Mouse (Mus musculus) liver, embryonic 14.5 days (tissue): ENCODE data around the gene Cck. TPM values are rescaled to one million over a fixed set of nuclear protein-coding genes. Genes with fewer than 3 reads are reported as not detected.
"Not testable (repeated sequence)": the region's sequence is repeated elsewhere in the genome, so short reads cannot be mapped to it uniquely, and the experiment has no call there.

ENCODE experiments used
- ATAC-seq: fragments of 200-750 bp; cut with Nextera tagmentation; 2 replicates; pipeline ENCODE4 v1.8.0; 2017; ENCODE audit warnings: moderate number of reproducible peaks, mild to moderate bottlenecking, moderate library complexity; ENCODE audit not compliant: insufficient read depth
- DNase-seq, 3 experiments: peaks; one replicate each; pipeline ENCODE4 v3.0.0-alpha.2; 2012 to 2013; ENCODE audit warnings: low read depth in 3 of 3, low spot score in 3 of 3
- H3K27ac ChIP-seq: fragments of 300-500 bp; sonication (generic); 2 replicates; pipeline ENCODE4 v1.5.1; 2014; ENCODE audit warnings: moderate library complexity, mild to moderate bottlenecking, control low read depth, inconsistent platforms
- H3K27me3 ChIP-seq: fragments of 300-500 bp; sonication (generic); 2 replicates; pipeline ENCODE4 v1.6.1; 2014; ENCODE audit warnings: mild to moderate bottlenecking, low read length, moderate library complexity; ENCODE audit not compliant: control insufficient read depth, insufficient read depth
- H3K36me3 ChIP-seq: fragments of 300-500 bp; sonication (generic); replicated peaks from 2 replicates; pipeline ENCODE4 v1.6.1; 2014; ENCODE audit warnings: low read depth; ENCODE audit not compliant: control insufficient read depth, insufficient read depth
- H3K4me1 ChIP-seq, 2 experiments: fragments of 200-500 bp in 1 of 2; fragments of 300-500 bp in 1 of 2; sonication (generic) in 1 of 2; replicated peaks; 2 replicates each; pipeline ENCODE4 v1.6.1; 2012 to 2014; ENCODE audit warnings: antibody characterized with exemption in 1 of 2, inconsistent platforms in 1 of 2, low read length in 1 of 2; ENCODE audit not compliant: control insufficient read depth in 2 of 2, insufficient read depth in 2 of 2
- H3K4me2 ChIP-seq: fragments of 300-500 bp; sonication (generic); 2 replicates; pipeline ENCODE4 v1.6.1; 2014; ENCODE audit warnings: low read depth, mild to moderate bottlenecking, control low read depth, moderate library complexity
- H3K4me3 ChIP-seq, 2 experiments: fragments of 200-500 bp in 1 of 2; fragments of 300-500 bp in 1 of 2; sonication (generic) in 1 of 2; 2 replicates each; pipeline ENCODE4 v1.5.1; 2012 to 2014; ENCODE audit warnings: low read depth in 2 of 2, low read length in 2 of 2, mild to moderate bottlenecking in 2 of 2, control low read depth in 1 of 2, inconsistent platforms in 1 of 2, moderate library complexity in 1 of 2; ENCODE audit not compliant: insufficient read depth in 1 of 2
- H3K9ac ChIP-seq: fragments of 300-500 bp; sonication (generic); replicated peaks from 2 replicates; pipeline ENCODE4 v1.6.1; 2014; ENCODE audit warnings: mild to moderate bottlenecking, control low read depth, moderate library complexity
- H3K9me3 ChIP-seq: fragments of 300-500 bp; sonication (generic); 2 replicates; pipeline ENCODE4 v1.6.1; 2016; ENCODE audit warnings: low read length, mixed read lengths; ENCODE audit not compliant: control insufficient read depth
- CTCF ChIP-seq: IDR thresholded peaks from 2 replicates; pipeline ENCODE4 v1.5.1; 2016; ENCODE audit warnings: antibody characterized with exemption, low read depth, control low read depth
- EP300 ChIP-seq: IDR thresholded peaks from 2 replicates; pipeline ENCODE4 v1.6.1; 2016; ENCODE audit warnings: antibody characterized with exemption, low read depth
- WGBS: fragments of 180-500 bp; shearing (Covaris S2); extraction: QIAGEN DNeasy Blood & Tissue Kit; methylation state at CpG from one replicate; pipeline ENCODE4 v1.1.7; 2014; ENCODE audit not compliant: insufficient replicate concordance; 5-methylcytosine and 5-hydroxymethylcytosine counted together
- polyA plus RNA-seq, 2 experiments: library from polyadenylated mRNA; depleted of rRNA in 1 of 2; stranded (reverse) in 1 of 2; unstranded in 1 of 2; fragments of >200 nt; fragmentation: Nextera tagmentation in 1 of 2; extraction: Ambion mirVana in 1 of 2; gene quantifications; 2 replicates each; pipeline versions ENCODE4 v1.2.1 to v1.2.3; 2012 to 2014

Gene Cck
- polyA plus RNA-seq, 2 experiments: 0.12 TPM; not detected in 1

DNA sequence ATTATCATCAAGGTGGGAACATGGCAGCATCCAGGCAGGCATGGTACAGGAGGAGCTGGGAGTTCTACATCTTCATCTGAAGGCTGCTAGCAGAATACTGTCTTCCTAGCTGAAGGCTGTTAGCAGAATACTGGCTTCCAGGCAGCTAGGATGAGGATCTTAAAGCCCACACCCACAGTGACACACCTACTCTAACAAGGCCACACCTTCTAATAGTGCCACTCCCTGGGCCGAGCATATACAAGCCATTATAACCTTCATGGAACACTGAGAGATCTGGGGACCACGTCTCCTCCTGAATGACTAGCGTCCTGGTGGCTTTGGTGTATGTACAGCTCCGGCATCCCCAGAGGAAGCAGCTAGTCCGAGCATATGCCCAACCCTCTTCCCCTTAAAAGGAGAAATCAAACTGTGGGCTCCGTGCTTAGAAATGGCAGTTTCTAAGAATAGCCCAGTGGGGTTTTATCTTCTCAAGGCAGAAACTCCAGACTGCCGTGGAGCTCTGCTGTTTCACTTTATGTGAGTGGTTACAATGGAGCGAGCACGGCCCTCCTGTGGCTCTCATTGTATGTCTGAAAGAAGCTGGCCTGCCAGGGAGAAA is 43.1 kb downstream of the Cck start:
- Histone ChIP-seq H3K9ac (peak overlapping the region; percentile 27), H3K4me1 (peaks cover 10 to 28% of the 10 kb centered on the region in 2 experiments), H3K27ac (peak overlapping the region; percentile 77), H3K4me2 (peak overlapping the region; percentile 60), H3K4me3 (peak overlapping the region; percentile 18 to 32; a peak in 3 of 4 replicates)
- DNase-seq (peak in 2 of 3 experiments; percentile 30 to 51), ATAC-seq (peak; percentile 88)
- not testable (repeated sequence) for H3K9me3 ChIP-seq, H3K27me3 ChIP-seq, H3K36me3 ChIP-seq
- 12% methylated on average over 9 of the region's 9 CpGs for WGBS
- peak; percentile 42 for TF ChIP-seq EP300

DNA sequence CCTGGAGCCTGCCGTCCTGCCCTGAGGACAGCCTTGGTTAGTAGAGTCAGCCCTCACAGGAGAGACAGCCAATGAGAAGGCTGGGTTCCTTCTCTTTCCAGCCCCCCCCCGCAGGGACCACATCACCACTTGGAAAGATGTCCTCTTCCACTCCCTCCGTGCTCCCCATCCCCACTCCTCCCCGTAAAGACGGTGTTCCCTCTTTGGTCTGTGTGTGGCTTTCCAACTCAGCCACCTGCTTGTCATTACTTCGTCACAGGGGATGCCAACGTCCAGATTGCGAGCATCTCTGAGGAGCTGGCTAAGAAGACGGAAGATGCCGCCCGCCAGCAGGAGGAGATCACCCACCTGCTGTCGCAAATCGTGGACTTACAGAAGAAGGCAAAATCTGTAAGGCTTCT is 49.1 kb downstream of the Cck start:
- Histone ChIP-seq H3K9ac (no peak overlapping the region), H3K36me3 (no peaks in the 10 kb centered on the region; the same call in 1 of the 2 replicates), H3K4me3 (no peak overlapping the region), H3K4me2 (no peak overlapping the region), H3K9me3 (no peaks in the 10 kb centered on the region), H3K27ac (no peak overlapping the region), H3K4me1 (peaks cover 0 to 5% of the 10 kb centered on the region in 2 experiments; a peak in 3 of 4 replicates), H3K27me3 (no peaks in the 10 kb centered on the region)
- no peak for DNase-seq
- no peak for ATAC-seq
- 89% methylated on average over 13 of the region's 13 CpGs for WGBS
- TF ChIP-seq CTCF (0 out of 2 replicates have a peak, but pooled peaks have one; percentile 3), EP300 (no peak)

DNA sequence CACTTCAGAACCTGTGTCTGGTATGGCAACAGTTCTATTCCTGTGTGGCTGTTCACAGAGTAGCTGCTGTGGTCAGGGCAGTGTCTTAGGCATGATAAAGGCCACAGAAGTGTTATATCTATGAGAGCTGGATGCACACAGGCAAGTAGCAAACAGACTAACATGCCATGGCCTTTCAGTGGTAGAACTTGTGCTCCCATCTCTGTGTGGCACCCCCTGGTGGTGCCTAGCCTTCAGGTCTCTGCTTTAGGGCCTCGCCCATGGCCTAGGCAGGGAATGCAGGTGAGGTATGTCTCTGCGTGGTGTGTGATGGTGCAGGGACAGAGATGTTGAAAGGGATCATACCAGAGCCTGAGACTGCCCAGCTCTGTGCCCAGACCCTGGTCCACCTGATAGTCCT is 50.1 kb downstream of the Cck start:
- Histone ChIP-seq H3K27ac (no peak overlapping the region), H3K4me2 (no peak overlapping the region), H3K9me3 (no peaks in the 10 kb centered on the region), H3K36me3 (no peaks in the 10 kb centered on the region; the same call in 1 of the 2 replicates), H3K4me1 (peaks cover 0 to 3% of the 10 kb centered on the region in 2 experiments; a peak in 3 of 4 replicates), H3K9ac (no peak overlapping the region), H3K27me3 (no peaks in the 10 kb centered on the region), H3K4me3 (no peak overlapping the region)
- 50% methylated on average over 2 of the region's 2 CpGs for WGBS
- ATAC-seq: peak; percentile 70
- DNase-seq: peak; percentile 36 to 45 (median 44)
- no peak for TF ChIP-seq EP300
- peak; percentile 95 for TF ChIP-seq CTCF

GRCm38 (mm10) chr9:121444367-121444707 is 51.2 kb downstream of the Cck start:
- 66% methylated on average over 3 of the region's 3 CpGs for WGBS
- ATAC-seq: no peak
- no peaks in the 10 kb centered on the region; the same call in 1 of the 2 replicates for H3K36me3 ChIP-seq
- H3K9ac ChIP-seq: no peak overlapping the region
- no peak for DNase-seq
- H3K4me3 ChIP-seq: no peak overlapping the region
- no peak for TF ChIP-seq CTCF
- TF ChIP-seq EP300: no peak
- H3K27ac ChIP-seq: no peak overlapping the region
- no peaks in the 10 kb centered on the region for H3K27me3 ChIP-seq
- H3K4me1 ChIP-seq: peaks cover 0 to 3% of the 10 kb centered on the region in 2 experiments; a peak in 3 of 4 replicates
- no peak overlapping the region for H3K4me2 ChIP-seq
- H3K9me3 ChIP-seq: no peaks in the 10 kb centered on the region

DNA sequence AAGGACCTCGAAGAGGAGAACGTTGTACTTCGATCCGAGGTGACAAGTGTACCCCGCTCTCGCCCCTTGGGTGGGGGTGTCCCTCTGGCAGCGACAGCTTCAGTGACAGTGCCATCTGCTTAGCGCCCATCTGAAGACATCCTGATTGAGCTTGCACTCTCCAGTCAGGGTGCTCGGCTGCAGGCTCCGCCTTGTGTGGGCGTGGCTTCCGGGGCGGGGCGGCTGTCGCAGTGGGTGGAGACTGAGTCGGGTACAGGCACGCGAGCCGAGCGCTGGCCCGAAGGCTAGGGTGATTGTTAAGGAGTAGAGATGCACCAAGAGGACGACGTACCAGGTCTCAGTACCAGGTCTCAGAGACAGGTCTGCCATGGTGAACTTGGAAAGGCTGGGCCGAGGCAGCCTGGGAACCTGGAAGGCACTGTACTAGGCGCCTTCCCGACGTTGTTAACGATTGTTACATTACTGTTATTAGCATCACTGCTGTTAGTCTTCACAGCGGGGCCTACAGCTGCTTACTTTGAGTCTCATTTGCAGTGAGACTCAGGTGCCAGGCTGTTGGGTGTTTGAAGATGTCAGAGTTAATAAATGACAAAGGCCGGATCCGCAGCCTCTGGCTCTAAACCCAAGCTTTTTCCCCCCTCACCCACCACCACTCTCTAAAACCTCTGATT is 51.7 kb downstream of the Cck start:
- no peak overlapping the region for H3K4me2 ChIP-seq
- H3K36me3 ChIP-seq: no peaks in the 10 kb centered on the region; the same call in 1 of the 2 replicates
- no peak for DNase-seq
- TF ChIP-seq CTCF (no peak), EP300 (no peak)
- peak; percentile 38 for ATAC-seq
- H3K27ac ChIP-seq: no peak overlapping the region
- no peaks in the 10 kb centered on the region for H3K9me3 ChIP-seq
- peaks cover 0 to 3% of the 10 kb centered on the region in 2 experiments; a peak in 3 of 4 replicates for H3K4me1 ChIP-seq
- H3K4me3 ChIP-seq: no peak overlapping the region
- WGBS: 79% methylated on average over 31 of the region's 31 CpGs
- no peaks in the 10 kb centered on the region for H3K27me3 ChIP-seq
- H3K9ac ChIP-seq: no peak overlapping the region
